15 mouse cellular contexts compared by ENCODE assay signal in the genomic region with DNA sequence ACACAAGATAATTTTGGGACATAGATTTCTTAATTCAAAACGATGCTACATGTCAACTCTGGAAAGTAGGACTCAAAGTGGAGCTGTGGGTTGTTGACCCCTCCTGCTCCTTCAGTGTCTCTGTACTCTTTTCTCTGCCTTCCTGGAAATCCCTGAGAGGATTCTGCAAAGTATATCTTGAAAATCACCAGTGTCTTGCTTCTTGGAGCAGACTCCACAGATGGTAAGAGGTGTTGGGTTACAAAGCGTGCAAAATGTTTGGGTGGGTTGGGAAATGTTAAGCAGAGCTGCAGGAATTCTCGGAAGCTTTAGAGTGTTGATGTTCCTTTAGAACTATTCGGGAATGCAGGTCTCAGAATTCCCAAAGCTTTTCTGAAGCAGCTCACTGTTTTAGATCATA.
DNase-seq lines count a peak whose midpoint lies in the region; ATAC-seq and TF ChIP-seq lines count a peak whose summit lies in the region.
"Had no signal": no experiment of that assay in that cellular context is flagged by ENCODE, and none has a peak within 500 bp of the region (broad histone marks: within the 10 kb centered on the region; RNA-seq: fewer than 3 reads in every experiment).

No protein-coding gene starts in this region.

- H3K27me3 ChIP-seq in hindbrain, embryonic 10.5 days (ENCODE audit: insufficient read depth, poor library complexity, severe bottlenecking), result no peaks in the 10 kb centered on the region
- no peaks in the 10 kb centered on the region for H3K27me3 ChIP-seq in hindbrain, postnatal 0 days (ENCODE audit: insufficient read depth, low read length)
- H3K27me3 ChIP-seq: limb, embryonic 15.5 days had no signal

- no peak for TF ChIP-seq CTCF in hindbrain, postnatal 0 days (IDR thresholded peaks at IDR 0.05; ENCODE audit: low read depth)

- 42% methylated on average over 4 of the region's 4 CpGs for WGBS in hindbrain, embryonic 10.5 days
- WGBS in hindbrain, postnatal 0 days, result 56% methylated on average over 4 of the region's 4 CpGs

- no peak overlapping the region for H3K9ac ChIP-seq in hindbrain, postnatal 0 days (replicated peaks; ENCODE audit: low read length)
- H3K9ac ChIP-seq: limb, embryonic 15.5 days; liver, postnatal 0 days had no signal

- peak; percentile 4 for DNase-seq in hindbrain, embryonic 10.5 days (ENCODE audit: low spot score)
- no peak for DNase-seq in hindbrain, postnatal 0 days (ENCODE audit: low spot score)
- DNase-seq in lung, postnatal 10 days, result peak; percentile 8
- DNase-seq in lung, postnatal 25 days (ENCODE audit: low spot score), result no peak
- DNase-seq in embryo, embryonic 9.5 days (ENCODE audit: extremely low spot score), result peak; percentile 10
- peak; percentile 23 for DNase-seq in yolk sac, embryonic 10.5 days (ENCODE audit: low spot score)
- no peak for DNase-seq in heart, postnatal 4 days
- DNase-seq: cerebellum, adult 11 months; liver, postnatal 0 days; thymus, postnatal 4 days had no signal

- H3K4me3 ChIP-seq in hindbrain, embryonic 10.5 days, result no peak overlapping the region
- H3K4me3 ChIP-seq in hindbrain, postnatal 0 days (ENCODE audit: low read length), result no peak overlapping the region
- H3K4me3 ChIP-seq: layer of hippocampus, adult 2 months; limb, embryonic 15.5 days had no signal

- ATAC-seq in hindbrain, postnatal 0 days, result no peak
- ATAC-seq: hindbrain, embryonic 16.5 days; liver, postnatal 0 days had no signal

- H3K36me3 ChIP-seq in hindbrain, embryonic 10.5 days, result no peaks in the 10 kb centered on the region
- H3K36me3 ChIP-seq in hindbrain, postnatal 0 days (ENCODE audit: insufficient read depth, low read length), result no peaks in the 10 kb centered on the region
- H3K36me3 ChIP-seq: limb, embryonic 15.5 days had no signal

- H3K4me2 ChIP-seq in hindbrain, postnatal 0 days (ENCODE audit: low read depth, low read length), result no peak overlapping the region
- H3K4me2 ChIP-seq: limb, embryonic 15.5 days; midbrain, embryonic 11.5 days had no signal

- peaks cover 17% of the 10 kb centered on the region for H3K4me1 ChIP-seq in hindbrain, embryonic 10.5 days (replicated peaks)
- no peaks in the 10 kb centered on the region for H3K4me1 ChIP-seq in hindbrain, postnatal 0 days (ENCODE audit: insufficient read depth, low read length)

- peak overlapping the region; percentile 60; the same call in 1 of the 2 replicates for H3K27ac ChIP-seq in hindbrain, embryonic 10.5 days
- no peak overlapping the region for H3K27ac ChIP-seq in hindbrain, postnatal 0 days
- H3K27ac ChIP-seq: layer of hippocampus, adult 2 months; limb, embryonic 15.5 days; stomach, postnatal 0 days had no signal

- H3K9me3 ChIP-seq in hindbrain, embryonic 10.5 days, result no peaks in the 10 kb centered on the region
- no peaks in the 10 kb centered on the region for H3K9me3 ChIP-seq in hindbrain, postnatal 0 days (ENCODE audit: low read length)
- H3K9me3 ChIP-seq: limb, embryonic 15.5 days had no signal

Comparison
In these comparisons a context has a peak if more than half of its experiments do, and no peak if none do; other contexts are left out.
1. DNase-seq: peak in hindbrain, embryonic 10.5 days (single experiment), lung, postnatal 10 days (single experiment), embryo, embryonic 9.5 days (single experiment) and yolk sac, embryonic 10.5 days (single experiment); none in hindbrain, postnatal 0 days (single experiment), lung, postnatal 25 days (single experiment) and heart, postnatal 4 days (single experiment).